Mouse (Mus musculus) MEL (cell line): Measurements from ENCODE around the gene Cdh5.

Experiments
- CTCF ChIP-seq, 3 experiments: IDR thresholded peaks in 2 of 3; conservative IDR thresholded peaks in 1 of 3; 2 replicates each; pipeline ENCODE4 v1.5.1; 2011 to 2012; ENCODE audit warnings: low read length in 3 of 3, low read depth in 2 of 3, mild to moderate bottlenecking in 2 of 3, improper control_type of control experiment in 1 of 3, inconsistent platforms in 1 of 3, mixed read lengths in 1 of 3, moderate library complexity in 1 of 3; ENCODE audit not compliant: control insufficient read depth in 1 of 3, insufficient read depth in 1 of 3, poor library complexity in 1 of 3, severe bottlenecking in 1 of 3
- EP300 ChIP-seq, 2 experiments: IDR thresholded peaks; 2 replicates each; pipeline ENCODE4 v1.6.1; 2011; ENCODE audit warnings: improper control_type of control experiment in 2 of 2, low read length in 2 of 2, low read depth in 1 of 2, mild to moderate bottlenecking in 1 of 2
- POLR2A ChIP-seq, 2 experiments: IDR thresholded peaks; 2 replicates each; pipeline ENCODE4 v1.6.1; 2011 to 2012; ENCODE audit warnings: low read length in 2 of 2, mild to moderate bottlenecking in 2 of 2, control low read depth in 1 of 2, improper control_type of control experiment in 1 of 2, low read depth in 1 of 2, moderate library complexity in 1 of 2; ENCODE audit not compliant: control insufficient read depth in 1 of 2, insufficient read depth in 1 of 2, poor library complexity in 1 of 2
- RAD21 ChIP-seq: IDR thresholded peaks from 2 replicates; pipeline ENCODE4 v1.6.1; 2011; ENCODE audit warnings: mild to moderate bottlenecking, low read depth, low read length, improper control_type of control experiment
- TBP ChIP-seq: IDR thresholded peaks from 2 replicates; pipeline ENCODE4 v1.8.0; 2011; ENCODE audit warnings: low read depth, low read length, improper control_type of control experiment

GRCm38 (mm10) chr8:104130916-104131315, 29.5 kb downstream of the Cdh5 start:
- TF ChIP-seq RAD21: no peak
- TF ChIP-seq POLR2A (IDR thresholded peaks at IDR 0.05; ENCODE audit: control insufficient read depth in 1 of 2, insufficient read depth in 1 of 2, low read depth in 1 of 2, low read length in 2 of 2, poor library complexity in 1 of 2): no peak
- no peak for TF ChIP-seq CTCF (IDR thresholded peaks at IDR 0.05 in 2 of 3, conservative IDR thresholded peaks at IDR 0.05 in 1 of 3; ENCODE audit: control insufficient read depth in 1 of 3, insufficient read depth in 1 of 3, low read depth in 2 of 3, low read length in 3 of 3, poor library complexity in 1 of 3, severe bottlenecking in 1 of 3)
- TF ChIP-seq TBP: no peak
- TF ChIP-seq EP300 (IDR thresholded peaks at IDR 0.05; ENCODE audit: low read depth in 1 of 2, low read length in 2 of 2): no peak
